Mouse (Mus musculus) hindbrain, embryonic 15.5 days (tissue): ENCODE measurements around the gene Timm17a. TPM values are rescaled to one million over a fixed set of nuclear protein-coding genes. Genes with fewer than 3 reads are reported as not detected.

ENCODE experiments used
- ATAC-seq: fragments of 200-750 bp; cut with Nextera tagmentation; 2 replicates; pipeline ENCODE4 v1.8.0; 2017; ENCODE audit warnings: low read depth, moderate number of reproducible peaks, moderate TSS enrichment; ENCODE audit not compliant: low FRiP score
- H3K27ac ChIP-seq: fragments of 300-500 bp; sonication (generic); replicated peaks from 2 replicates; pipeline ENCODE4 v1.5.1; 2015; ENCODE audit warnings: mild to moderate bottlenecking, inconsistent platforms
- H3K27me3 ChIP-seq: fragments of 300-500 bp; sonication (generic); 2 replicates; pipeline ENCODE4 v1.6.1; 2015; ENCODE audit warnings: control low read depth, inconsistent platforms
- H3K36me3 ChIP-seq: fragments of 300-500 bp; sonication (generic); 2 replicates; pipeline ENCODE4 v1.6.1; 2015; ENCODE audit warnings: control low read depth, inconsistent platforms
- H3K4me1 ChIP-seq: fragments of 300-500 bp; sonication (generic); replicated peaks from 2 replicates; pipeline ENCODE4 v1.6.1; 2015; ENCODE audit warnings: control low read depth, inconsistent platforms
- H3K4me2 ChIP-seq: fragments of 300-500 bp; sonication (generic); 2 replicates; pipeline ENCODE4 v1.6.1; 2015; ENCODE audit warnings: moderate library complexity, mild to moderate bottlenecking, inconsistent platforms
- H3K4me3 ChIP-seq: fragments of 300-500 bp; sonication (generic); 2 replicates; pipeline ENCODE4 v1.5.1; 2015; ENCODE audit warnings: mild to moderate bottlenecking, inconsistent platforms
- H3K9ac ChIP-seq: fragments of 300-500 bp; sonication (generic); 2 replicates; pipeline ENCODE4 v1.6.1; 2015; ENCODE audit warnings: inconsistent platforms
- H3K9me3 ChIP-seq: fragments of 300-500 bp; sonication (generic); 2 replicates; pipeline ENCODE4 v1.6.1; 2016; ENCODE audit warnings: control low read depth, inconsistent platforms
- WGBS: fragments of 180-500 bp; shearing (Covaris S2); methylation state at CpG from one replicate; pipeline ENCODE4 v1.1.7; 2015; 5-methylcytosine and 5-hydroxymethylcytosine counted together
- polyA plus RNA-seq: library from polyadenylated mRNA; unstranded; fragments of >200 nt; fragmentation: Nextera tagmentation; extraction: Ambion mirVana; gene quantifications from 2 replicates; pipeline ENCODE4 v1.2.1, GENCODE M21; 2015

Timm17a gene
- polyA plus RNA-seq, 1 experiment from 2014 or later = 159 TPM

GRCm38 (mm10) chr1:135324571-135324970 lies 11.0 kb upstream of the Timm17a start, which contains the start of gene Lmod1:
TSS of gene Lmod1 (plus strand) at chr1:135324807.
- Histone ChIP-seq H3K27me3 (0 out of 2 replicates have a peak, but pooled peaks cover 3% of the 10 kb centered on the region), H3K27ac (no peak within 1 kb of the TSS), H3K9ac (no peak within 1 kb of the TSS), H3K4me3 (no peak within 1 kb of the TSS), H3K4me1 (no peaks in the 10 kb centered on the region), H3K9me3 (no peaks in the 10 kb centered on the region), H3K36me3 (no peaks in the 10 kb centered on the region), H3K4me2 (0 out of 2 replicates have a peak within 1 kb of the TSS, but pooled peaks have one; percentile 9)
- WGBS = 17% methylated on average over 8 of the region's 8 CpGs
- ATAC-seq = no peak

GRCm38 (mm10) chr1:135323367-135323901 lies 9.9 kb upstream of the Timm17a start:
- Histone ChIP-seq H3K9ac (no peak overlapping the region), H3K4me2 (no peak overlapping the region), H3K36me3 (no peaks in the 10 kb centered on the region), H3K27ac (no peak overlapping the region), H3K27me3 (0 out of 2 replicates have a peak, but pooled peaks cover 3% of the 10 kb centered on the region), H3K4me3 (no peak overlapping the region), H3K4me1 (no peaks in the 10 kb centered on the region), H3K9me3 (no peaks in the 10 kb centered on the region)
- no peak for ATAC-seq
- 81% methylated on average over 7 of the region's 7 CpGs for WGBS

- peak overlapping the region; percentile 80 for H3K4me2 ChIP-seq
- ATAC-seq = no peak
- H3K9me3 ChIP-seq = no peaks in the 10 kb centered on the region
- H3K4me3 ChIP-seq = peak overlapping the region; percentile 82
- WGBS = 92% methylated on average over 4 of the region's 4 CpGs
- H3K27me3 ChIP-seq = no peaks in the 10 kb centered on the region
- H3K9ac ChIP-seq = peak overlapping the region; percentile 92
- no peak overlapping the region for H3K27ac ChIP-seq
- peaks cover 25% of the 10 kb centered on the region for H3K36me3 ChIP-seq
- H3K4me1 ChIP-seq = peaks cover 25% of the 10 kb centered on the region
Observed at GRCm38 (mm10) chr1:135312201-135312600, 1.4 kb downstream of the Timm17a start.

- Histone ChIP-seq H3K9ac (no peak overlapping the region), H3K4me1 (peaks cover 25% of the 10 kb centered on the region), H3K9me3 (no peaks in the 10 kb centered on the region), H3K27ac (no peak overlapping the region), H3K36me3 (peaks cover 30% of the 10 kb centered on the region), H3K4me2 (no peak overlapping the region), H3K4me3 (no peak overlapping the region), H3K27me3 (no peaks in the 10 kb centered on the region)
- 76% methylated on average over 6 of the region's 6 CpGs for WGBS
- no peak for ATAC-seq
Observed at GRCm38 (mm10) chr1:135311356-135311755, 2.2 kb downstream of the Timm17a start.

- ATAC-seq = peak; percentile 38; the same call in 1 of the 2 replicates
- H3K9ac ChIP-seq = no peak overlapping the region
- 0 out of 2 replicates have a peak, but pooled peaks cover 3% of the 10 kb centered on the region for H3K4me1 ChIP-seq
- no peaks in the 10 kb centered on the region for H3K9me3 ChIP-seq
- H3K4me2 ChIP-seq = no peak overlapping the region
- no peaks in the 10 kb centered on the region for H3K27me3 ChIP-seq
- H3K36me3 ChIP-seq = peaks cover 20% of the 10 kb centered on the region
- H3K4me3 ChIP-seq = no peak overlapping the region
- no peak overlapping the region for H3K27ac ChIP-seq
- WGBS = 55% methylated on average over 5 of the region's 5 CpGs
Observed at GRCm38 (mm10) chr1:135290908-135291307, 22.7 kb downstream of the Timm17a start.

GRCm38 (mm10) chr1:135286311-135286710 lies 27.3 kb downstream of the Timm17a start:
- 85% methylated on average over 2 of the region's 2 CpGs for WGBS
- no peaks in the 10 kb centered on the region for H3K9me3 ChIP-seq
- H3K9ac ChIP-seq = no peak overlapping the region
- H3K27me3 ChIP-seq = no peaks in the 10 kb centered on the region
- no peak overlapping the region for H3K4me2 ChIP-seq
- H3K4me3 ChIP-seq = no peak overlapping the region
- H3K27ac ChIP-seq = no peak overlapping the region
- no peaks in the 10 kb centered on the region for H3K36me3 ChIP-seq
- H3K4me1 ChIP-seq = peaks cover 29% of the 10 kb centered on the region
- ATAC-seq = no peak

- ATAC-seq = peak; percentile 92
- H3K27me3 ChIP-seq = no peaks in the 10 kb centered on the region
- peak within 1 kb of the TSS; percentile 86 for H3K27ac ChIP-seq
- H3K4me2 ChIP-seq = peak within 1 kb of the TSS; percentile 83
- peak within 1 kb of the TSS; percentile 81 for H3K4me3 ChIP-seq
- H3K9me3 ChIP-seq = no peaks in the 10 kb centered on the region
- H3K36me3 ChIP-seq = peaks cover 3% of the 10 kb centered on the region
- peaks cover 36% of the 10 kb centered on the region for H3K4me1 ChIP-seq
- 0% methylated on average over 35 of the region's 39 CpGs for WGBS
- peak within 1 kb of the TSS; percentile 92 for H3K9ac ChIP-seq
Observed at GRCm38 (mm10) chr1:135283826-135284291, 29.7 kb downstream of the Timm17a start, which contains the start of gene Rnpep. TSS of gene Rnpep (minus strand) at chr1:135284084.

- peak; percentile 76 for ATAC-seq
- Histone ChIP-seq H3K4me1 (peaks cover 36% of the 10 kb centered on the region), H3K27ac (peak overlapping the region; percentile 86), H3K9ac (peak overlapping the region; percentile 92), H3K4me3 (peak overlapping the region; percentile 81), H3K9me3 (no peaks in the 10 kb centered on the region), H3K27me3 (no peaks in the 10 kb centered on the region), H3K36me3 (peaks cover 8% of the 10 kb centered on the region), H3K4me2 (peak overlapping the region; percentile 83)
- WGBS = 0% methylated on average over 35 of the region's 48 CpGs
Observed at GRCm38 (mm10) chr1:135283287-135283825, 30.2 kb downstream of the Timm17a start.

- Histone ChIP-seq H3K27ac (peak overlapping the region; percentile 86), H3K36me3 (peaks cover 13% of the 10 kb centered on the region), H3K27me3 (no peaks in the 10 kb centered on the region), H3K4me3 (peak overlapping the region; percentile 81), H3K4me1 (peaks cover 36% of the 10 kb centered on the region), H3K9me3 (no peaks in the 10 kb centered on the region), H3K4me2 (peak overlapping the region; percentile 83), H3K9ac (peak overlapping the region; percentile 92)
- no peak for ATAC-seq
- WGBS = 42% methylated on average over 13 of the region's 13 CpGs
Observed at GRCm38 (mm10) chr1:135282536-135283286, 30.9 kb downstream of the Timm17a start.

- no peaks in the 10 kb centered on the region for H3K9me3 ChIP-seq
- H3K36me3 ChIP-seq = peaks cover 21% of the 10 kb centered on the region
- H3K9ac ChIP-seq = no peak overlapping the region
- no peak for ATAC-seq
- WGBS = 95% methylated on average over 17 of the region's 17 CpGs
- peaks cover 36% of the 10 kb centered on the region for H3K4me1 ChIP-seq
- no peak overlapping the region for H3K27ac ChIP-seq
- H3K4me2 ChIP-seq = peak overlapping the region; percentile 16; the same call in 1 of the 2 replicates
- H3K27me3 ChIP-seq = no peaks in the 10 kb centered on the region
- no peak overlapping the region for H3K4me3 ChIP-seq
Observed at GRCm38 (mm10) chr1:135281841-135282240, 31.7 kb downstream of the Timm17a start.

GRCm38 (mm10) chr1:135280646-135281045 lies 32.9 kb downstream of the Timm17a start:
- H3K4me2 ChIP-seq = 0 out of 2 replicates have a peak overlapping the region, but pooled peaks have one; percentile 16
- no peaks in the 10 kb centered on the region for H3K27me3 ChIP-seq
- no peak overlapping the region for H3K27ac ChIP-seq
- no peak for ATAC-seq
- no peak overlapping the region for H3K4me3 ChIP-seq
- no peaks in the 10 kb centered on the region for H3K9me3 ChIP-seq
- peaks cover 36% of the 10 kb centered on the region for H3K4me1 ChIP-seq
- peaks cover 32% of the 10 kb centered on the region for H3K36me3 ChIP-seq
- no peak overlapping the region for H3K9ac ChIP-seq
- 64% methylated on average over 9 of the region's 9 CpGs for WGBS

GRCm38 (mm10) chr1:135271371-135271770 lies 42.2 kb downstream of the Timm17a start:
- no peak overlapping the region for H3K4me2 ChIP-seq
- no peak overlapping the region for H3K4me3 ChIP-seq
- H3K27ac ChIP-seq = no peak overlapping the region
- no peak for ATAC-seq
- WGBS = 87% methylated on average over 9 of the region's 9 CpGs
- H3K9me3 ChIP-seq = no peaks in the 10 kb centered on the region
- H3K9ac ChIP-seq = no peak overlapping the region
- H3K27me3 ChIP-seq = no peaks in the 10 kb centered on the region
- peaks cover 51% of the 10 kb centered on the region for H3K36me3 ChIP-seq
- H3K4me1 ChIP-seq = no peaks in the 10 kb centered on the region
